ENCODE assay signal across 8 mouse cellular contexts in genomic region chr17:94749466-94750135, GRCm38 (mm10). TPM values are rescaled to one million over a fixed set of nuclear protein-coding genes. Genes with fewer than 3 reads are reported as not detected.
DNase-seq lines count a peak whose midpoint lies in the region; ATAC-seq and TF ChIP-seq lines count a peak whose summit lies in the region.

Mettl4 (minus strand) TSS chr17:94750019.

- H3K4me3 ChIP-seq in bone marrow, adult 2 months (replicated peaks; ENCODE audit: control insufficient read depth, low read depth, low read length), result peak within 1 kb of the TSS; percentile 69
- H3K4me3 ChIP-seq in embryonic facial prominence, embryonic 15.5 days (replicated peaks), result peak within 1 kb of the TSS; percentile 67
- peak within 1 kb of the TSS; percentile 61 for H3K4me3 ChIP-seq in limb, embryonic 14.5 days (replicated peaks; ENCODE audit: low read length)
- peak within 1 kb of the TSS; percentile 51 for H3K4me3 ChIP-seq in midbrain, postnatal 0 days (ENCODE audit: low read depth, low read length)

- H3K27me3 ChIP-seq in embryonic facial prominence, embryonic 15.5 days, result no peaks in the 10 kb centered on the region
- H3K27me3 ChIP-seq in limb, embryonic 14.5 days (ENCODE audit: control insufficient read depth, insufficient read depth, low read length), result no peaks in the 10 kb centered on the region
- H3K27me3 ChIP-seq in midbrain, postnatal 0 days (ENCODE audit: insufficient read depth, low read length), result no peaks in the 10 kb centered on the region

- no peaks in the 10 kb centered on the region for H3K36me3 ChIP-seq in embryonic facial prominence, embryonic 15.5 days
- no peaks in the 10 kb centered on the region for H3K36me3 ChIP-seq in limb, embryonic 14.5 days (ENCODE audit: control insufficient read depth, insufficient read depth, low read length)
- H3K36me3 ChIP-seq in midbrain, postnatal 0 days (ENCODE audit: insufficient read depth, low read length), result no peaks in the 10 kb centered on the region

- ATAC-seq in embryonic facial prominence, embryonic 15.5 days (ENCODE audit: insufficient number of reproducible peaks, low FRiP score, low TSS enrichment, low read depth), result peak; percentile 98
- ATAC-seq in limb, embryonic 14.5 days (ENCODE audit: low FRiP score, low read depth), result peak; percentile 97
- ATAC-seq in midbrain, postnatal 0 days (ENCODE audit: low FRiP score), result peak; percentile 99

- WGBS in bone marrow, adult 2 months, result under 1% methylated on average over 56 of the region's 56 CpGs
- WGBS in embryonic facial prominence, embryonic 15.5 days, result under 1% methylated on average over 56 of the region's 56 CpGs
- under 1% methylated on average over 56 of the region's 56 CpGs for WGBS in limb, embryonic 14.5 days
- whole genome bisulfite sequencing in midbrain, postnatal 0 days, result under 1% methylated on average over 56 of the region's 56 CpGs

- no peak for TF ChIP-seq CTCF in bone marrow, adult 2 months (IDR thresholded peaks at IDR 0.05; ENCODE audit: control insufficient read depth, insufficient read depth, low read length)
- TF ChIP-seq CTCF in midbrain, postnatal 0 days (IDR thresholded peaks at IDR 0.05), result peak; percentile 34

- DNase-seq in 416B (ENCODE audit: low read depth), result peak; percentile 92
- DNase-seq in heart, adult 8-10 months (ENCODE audit: low spot score), result peak; percentile 93
- peak; percentile 95 for DNase-seq in kidney, adult 9 months
- peak; percentile 93 for DNase-seq in limb, embryonic 14.5 days (ENCODE audit: low spot score)
- peak; percentile 96 for DNase-seq in midbrain, postnatal 0 days (ENCODE audit: low spot score)
- DNase-seq in spleen, postnatal 14 days (ENCODE audit: low spot score in 2 of 2), result peak; percentile 77 to 86

- H3K9ac ChIP-seq in embryonic facial prominence, embryonic 15.5 days, result peak within 1 kb of the TSS; percentile 48
- peak within 1 kb of the TSS; percentile 77 for H3K9ac ChIP-seq in limb, embryonic 14.5 days (ENCODE audit: low read depth, low read length, severe bottlenecking)
- H3K9ac ChIP-seq in midbrain, postnatal 0 days (replicated peaks; ENCODE audit: low read length, poor library complexity, severe bottlenecking), result peak within 1 kb of the TSS; percentile 71

- peaks cover 2% of the 10 kb centered on the region; the same call in 1 of the 2 replicates for H3K4me1 ChIP-seq in bone marrow, adult 2 months (ENCODE audit: control insufficient read depth, insufficient read depth, low read length)
- H3K4me1 ChIP-seq in embryonic facial prominence, embryonic 15.5 days, result peaks cover 9% of the 10 kb centered on the region
- 0 out of 2 replicates have a peak, but pooled peaks cover 8% of the 10 kb centered on the region for H3K4me1 ChIP-seq in limb, embryonic 14.5 days (ENCODE audit: control insufficient read depth, insufficient read depth, low read length)
- no peaks in the 10 kb centered on the region for H3K4me1 ChIP-seq in midbrain, postnatal 0 days (ENCODE audit: insufficient read depth, low read length)

- H3K9me3 ChIP-seq in embryonic facial prominence, embryonic 15.5 days (replicated peaks), result no peaks in the 10 kb centered on the region
- H3K9me3 ChIP-seq in limb, embryonic 14.5 days (ENCODE audit: control insufficient read depth, low read length), result no peaks in the 10 kb centered on the region
- no peaks in the 10 kb centered on the region for H3K9me3 ChIP-seq in midbrain, postnatal 0 days (ENCODE audit: low read length)

- peak; percentile 64; the same call in 1 of the 2 replicates for TF ChIP-seq POLR2A in bone marrow, adult 2 months (IDR thresholded peaks at IDR 0.05; ENCODE audit: borderline replicate concordance, control insufficient read depth, low read depth, low read length)
- peak; percentile 85; the same call in 1 of the 2 replicates for TF ChIP-seq POLR2A in limb, embryonic 14.5 days (IDR thresholded peaks at IDR 0.05; ENCODE audit: borderline replicate concordance, extremely low read depth, insufficient read depth, insufficient read length)

- H3K27ac ChIP-seq in bone marrow, adult 2 months (ENCODE audit: control insufficient read depth, insufficient read depth, low read depth, low read length, poor library complexity), result peak within 1 kb of the TSS; percentile 81
- H3K27ac ChIP-seq in embryonic facial prominence, embryonic 15.5 days (replicated peaks), result peak within 1 kb of the TSS; percentile 97
- peak within 1 kb of the TSS; percentile 91 for H3K27ac ChIP-seq in limb, embryonic 14.5 days (replicated peaks; ENCODE audit: low read depth, low read length)
- peak within 1 kb of the TSS; percentile 92 for H3K27ac ChIP-seq in midbrain, postnatal 0 days (ENCODE audit: low read depth, low read length)

- peak within 1 kb of the TSS; percentile 80 for H3K4me2 ChIP-seq in embryonic facial prominence, embryonic 15.5 days (replicated peaks)
- peak within 1 kb of the TSS; percentile 52 for H3K4me2 ChIP-seq in limb, embryonic 14.5 days (replicated peaks; ENCODE audit: low read depth, low read length, severe bottlenecking)
- H3K4me2 ChIP-seq in midbrain, postnatal 0 days (ENCODE audit: low read depth, low read length, poor library complexity, severe bottlenecking), result peak within 1 kb of the TSS; percentile 68

RNA-seq across cellular contexts. Expression of gene Mettl4, which starts in this region (rescaled TPM):
- 3.6 and 7.9 TPM in 2 replicates for polyA plus RNA-seq in bone marrow, adult 2 months (2011; ENCODE audit: insufficient read depth, insufficient read length, low replicate concordance, missing spikeins)
- 17.8 and 19.0 TPM in 2 replicates for polyA plus RNA-seq in embryonic facial prominence, embryonic 15.5 days (2015; fragmentation: Nextera tagmentation; extraction: Ambion mirVana)
- 1 to 10 TPM; 6.6 to 8.2 (median 7.4) TPM for total RNA-seq in heart, adult 8-10 months (2022)
- 12.5 and 13.8 TPM in 2 replicates for polyA plus RNA-seq in limb, embryonic 14.5 days (2012; rRNA removed)
- polyA plus RNA-seq in limb, embryonic 14.5 days (2014; fragmentation: Nextera tagmentation; extraction: Ambion mirVana), result 25.2 and 25.9 TPM in 2 replicates
- total RNA-seq in midbrain, postnatal 0 days (2014; rRNA removed), result 16.9 and 17.5 TPM in 2 replicates
- 7.3 and 8.2 TPM in 2 replicates for polyA plus RNA-seq in midbrain, postnatal 0 days (2015; fragmentation: Nextera tagmentation; extraction: Ambion mirVana)

Comparison
In these comparisons a context has a peak if more than half of its experiments do, and no peak if none do; other contexts are left out.
1. Peak in every context shown above with its lines: DNase-seq, ATAC-seq, H3K4me3 ChIP-seq and H3K27ac ChIP-seq.